Mouse (Mus musculus) urinary bladder, postnatal 14 days (tissue): ENCODE data around the gene Gdap2.

ENCODE experiments used
- DNase-seq: peaks from one replicate; pipeline ENCODE4 v3.0.0; 2021; ENCODE audit warnings: low spot score

Gene Gdap2

GRCm38 (mm10) chr3:100246286-100246825, 84.2 kb downstream of the Gdap2 start:
- no peak for DNase-seq
